Mouse (Mus musculus): ENCODE data around the gene Raver2.

DNA sequence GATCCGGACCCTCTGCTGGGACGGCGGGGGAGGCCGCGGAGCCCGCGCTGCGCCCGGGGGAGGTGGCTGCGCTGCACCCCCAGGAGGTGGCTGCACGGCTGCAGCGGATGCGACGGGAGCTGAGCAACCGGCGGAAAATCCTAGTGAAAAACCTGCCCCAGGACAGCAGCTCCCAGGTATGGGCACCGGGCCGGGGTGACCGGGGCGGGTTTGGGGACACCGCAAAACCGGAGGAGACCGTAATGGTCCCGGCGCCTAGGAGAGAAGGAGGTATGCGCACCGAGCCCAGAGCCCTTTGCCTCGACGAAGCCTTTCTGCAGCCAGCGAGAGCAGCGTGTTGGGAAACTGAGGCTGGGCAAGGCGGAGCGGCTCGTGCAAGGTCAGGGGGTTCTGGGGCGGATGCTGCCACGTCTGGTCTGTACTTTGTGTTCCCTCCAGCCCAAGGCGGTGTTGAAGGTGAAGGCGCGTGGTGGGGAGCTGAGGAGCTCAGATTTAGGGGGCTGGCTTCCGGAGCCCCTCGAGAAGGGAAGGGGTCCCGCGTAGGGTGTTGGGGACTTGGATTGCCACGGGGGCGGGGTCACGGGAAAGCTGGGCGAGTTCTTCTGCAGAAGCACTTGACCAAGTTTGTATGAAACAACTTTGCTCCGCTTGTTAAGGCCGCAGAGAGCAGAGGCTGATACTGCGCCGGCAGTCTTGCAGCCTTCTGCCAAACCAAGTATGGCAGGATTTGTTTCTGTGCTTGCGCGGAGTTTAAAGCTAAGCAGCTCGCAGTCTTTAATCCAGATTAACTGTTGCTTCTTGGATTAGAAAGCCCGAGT lies 580 bp downstream of the Raver2 start:
- no peak for TF ChIP-seq CTCF (conservative IDR thresholded peaks at IDR 0.05 in 1 of 2, IDR thresholded peaks at IDR 0.05 in 1 of 2; ENCODE audit: low read depth in 2 of 2, low read length in 2 of 2)
- TF ChIP-seq ZNF384 (IDR thresholded peaks at IDR 0.05; ENCODE audit: low read depth, low read length), result no peak
- no peak for TF ChIP-seq USF1 (IDR thresholded peaks at IDR 0.05; ENCODE audit: low read depth, low read length)
- no peak for TF ChIP-seq ZMIZ1 (IDR thresholded peaks at IDR 0.05; ENCODE audit: low read depth, low read length)
- TF ChIP-seq MYC (IDR thresholded peaks at IDR 0.05; ENCODE audit: low read depth, low read length), result no peak
- TF ChIP-seq MAX (IDR thresholded peaks at IDR 0.05; ENCODE audit: low read length), result no peak
- no peak for TF ChIP-seq CHD2 (IDR thresholded peaks at IDR 0.05; ENCODE audit: low read length)
- TF ChIP-seq POLR2A (IDR thresholded peaks at IDR 0.05; ENCODE audit: low read depth, low read length), result no peak
- TF ChIP-seq MAFK (IDR thresholded peaks at IDR 0.05; ENCODE audit: insufficient replicate concordance, low read length), result no peak
- no peak for TF ChIP-seq SIN3A (IDR thresholded peaks at IDR 0.05; ENCODE audit: low read length)
- TF ChIP-seq JUND (conservative IDR thresholded peaks at IDR 0.05; ENCODE audit: low read depth, low read length), result no peak
- no peak for TF ChIP-seq JUN (IDR thresholded peaks at IDR 0.05; ENCODE audit: insufficient read depth, low read depth, low read length)
- no peak for TF ChIP-seq IRF4 (IDR thresholded peaks at IDR 0.05; ENCODE audit: low read depth, low read length)
